Mouse (Mus musculus) myocyte (in vitro differentiated cells): ENCODE measurements around the gene Ndufc2.

ENCODE experiments used
- CEBPB ChIP-seq: IDR thresholded peaks from 2 replicates; pipeline ENCODE4 v1.6.1; 2011; ENCODE audit warnings: mild to moderate bottlenecking, moderate library complexity; ENCODE audit not compliant: poor library complexity, insufficient read depth, severe bottlenecking
- E2F4 ChIP-seq: IDR thresholded peaks from one replicate; pipeline ENCODE4 v1.6.1; 2011; ENCODE audit warnings: mild to moderate bottlenecking, control low read depth, moderate library complexity; ENCODE audit not compliant: insufficient read depth
- MAX ChIP-seq: IDR thresholded peaks from one replicate; pipeline ENCODE4 v1.6.1; 2011; ENCODE audit warnings: low read depth, mild to moderate bottlenecking, control low read depth
- MYOD1 ChIP-seq, 3 experiments: IDR thresholded peaks; one replicate each; pipeline ENCODE4 v1.6.1; 2011; ENCODE audit warnings: control low read depth in 2 of 3, low read depth in 2 of 3, mild to moderate bottlenecking in 2 of 3, moderate library complexity in 1 of 3; ENCODE audit not compliant: insufficient read length in 2 of 3, control insufficient read depth in 1 of 3
- POLR2A ChIP-seq: IDR thresholded peaks from one replicate; pipeline ENCODE4 v1.6.1; 2011; ENCODE audit warnings: low read depth, mild to moderate bottlenecking, control low read depth, moderate library complexity; ENCODE audit not compliant: insufficient read length
- REST ChIP-seq: IDR thresholded peaks from one replicate; pipeline ENCODE4 v1.6.1; 2011; ENCODE audit warnings: mild to moderate bottlenecking, control low read depth, moderate library complexity; ENCODE audit not compliant: insufficient read depth, insufficient read length
- TCF12 ChIP-seq: IDR thresholded peaks from one replicate; pipeline ENCODE4 v1.6.1; 2011; ENCODE audit warnings: mild to moderate bottlenecking, control low read depth; ENCODE audit not compliant: poor library complexity, insufficient read depth, severe bottlenecking
- TCF3 ChIP-seq: IDR thresholded peaks from one replicate; pipeline ENCODE4 v1.6.1; 2011; ENCODE audit warnings: low read depth, control low read depth; ENCODE audit not compliant: insufficient read length
- USF1 ChIP-seq: IDR thresholded peaks from one replicate; pipeline ENCODE4 v1.6.1; 2011; ENCODE audit warnings: low read depth, mild to moderate bottlenecking, control low read depth, moderate library complexity

DNA sequence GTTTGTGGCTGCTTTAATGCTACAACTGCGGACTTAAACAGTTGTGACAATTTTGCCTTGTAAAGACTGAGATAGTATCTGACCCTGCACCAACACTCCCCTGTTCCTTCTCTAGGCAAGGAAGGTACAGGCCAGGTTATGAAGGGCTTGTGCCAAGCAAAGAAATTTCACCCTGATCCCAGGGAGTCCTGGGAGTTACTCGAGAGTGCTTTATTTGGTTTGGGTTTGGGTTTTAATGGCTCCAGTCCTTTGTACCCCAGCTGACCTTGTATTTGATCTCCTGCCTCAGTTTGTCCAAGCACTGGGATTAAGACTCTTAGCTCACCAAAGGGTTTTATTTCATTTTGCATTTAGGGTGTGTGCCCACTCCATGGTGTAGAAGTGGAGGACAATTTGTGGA, 11.3 kb downstream of the Ndufc2 start:
- TF ChIP-seq TCF12 (no peak), USF1 (no peak), POLR2A (no peak), MAX (no peak), E2F4 (no peak), MYOD1 (IDR thresholded peaks at IDR 0.05; ENCODE audit: control insufficient read depth in 1 of 3, insufficient read length in 2 of 3, low read depth in 2 of 3) (no peak), CEBPB (no peak), TCF3 (no peak), REST (no peak)
